ENCODE assay signal across 22 mouse cellular contexts in the genomic region with DNA sequence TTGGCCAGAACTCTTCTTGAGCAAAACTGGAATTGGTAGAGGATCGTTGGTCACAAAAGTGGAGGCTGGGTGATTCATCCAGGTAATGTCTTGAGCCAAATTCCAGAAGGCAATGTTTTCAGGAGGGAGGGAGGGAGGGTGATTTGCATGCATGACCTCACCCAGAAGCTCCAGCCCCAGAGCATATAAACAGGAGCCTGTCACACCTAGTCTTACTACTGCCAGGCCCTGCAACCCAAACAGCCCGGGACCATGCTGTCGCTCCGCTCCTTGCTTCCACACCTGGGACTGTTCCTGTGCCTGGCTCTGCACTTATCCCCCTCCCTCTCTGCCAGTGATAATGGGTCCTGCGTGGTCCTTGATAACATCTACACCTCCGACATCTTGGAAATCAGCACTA. TPM values are rescaled to one million over a fixed set of nuclear protein-coding genes. Genes with fewer than 3 reads are reported as not detected.
DNase-seq lines count a peak whose midpoint lies in the region; TF ChIP-seq lines count a peak whose summit lies in the region.
"Had no signal": no experiment of that assay in that cellular context is flagged by ENCODE, and none has a peak within 500 bp of the region (broad histone marks: within the 10 kb centered on the region; RNA-seq: fewer than 3 reads in every experiment).

A gene (plus strand): TSS at position 215 of the 400 bp plus-strand sequence.

- no peaks in the 10 kb centered on the region for H3K9me3 ChIP-seq in E14TG2a.4 (ENCODE audit: low read length)
- H3K9me3 ChIP-seq: forebrain, embryonic 15.5 days; G1E; hindbrain, embryonic 15.5 days; limb, embryonic 10.5 days; liver, embryonic 12.5 days; megakaryocyte, embryonic 14.5 days had no signal

- H3K4me3 ChIP-seq in lung, adult 2 months (replicated peaks; ENCODE audit: extremely low read depth, low read depth, low read length): peak within 1 kb of the TSS; percentile 50
- peak within 1 kb of the TSS; percentile 53 for H3K4me3 ChIP-seq in E14TG2a.4 (replicated peaks; ENCODE audit: low read length)
- H3K4me3 ChIP-seq: erythroblast, embryonic 14.5 days; forebrain, embryonic 15.5 days; hindbrain, embryonic 15.5 days; limb, embryonic 10.5 days; liver, embryonic 12.5 days had no signal

- no peaks in the 10 kb centered on the region; the same call in 1 of the 2 replicates for H3K4me1 ChIP-seq in lung, adult 2 months (ENCODE audit: control insufficient read depth, insufficient read depth, low read length)
- H3K4me1 ChIP-seq in E14TG2a.4 (replicated peaks; ENCODE audit: low read depth, low read length): peaks cover 57% of the 10 kb centered on the region
- H3K4me1 ChIP-seq: forebrain, embryonic 15.5 days had no signal

- DNase-seq in lung, adult 2 months: peak; percentile 25
- DNase-seq in lung, adult 18-20 months: no peak
- DNase-seq in kidney, adult 11 months: peak; percentile 27
- peak; percentile 33 for DNase-seq in kidney, postnatal 14 days
- DNase-seq in thymus, adult 18-20 months: no peak
- no peak for DNase-seq in Muller cell, postnatal 12 days (ENCODE audit: inconsistent ontology term)
- no peak for DNase-seq in layer of hippocampus, adult 18-20 months (ENCODE audit: low spot score in 2 of 2)
- DNase-seq: adrenal gland, postnatal 25 days; cerebellum, adult 9-10 months; embryo, embryonic 11 days; heart, postnatal 14 days; thymus, postnatal 14 days had no signal

- TF ChIP-seq CTCF in lung, adult 2 months (IDR thresholded peaks at IDR 0.05; ENCODE audit: insufficient read depth, low read length): no peak
- TF ChIP-seq CTCF in E14TG2a.4 (conservative IDR thresholded peaks at IDR 0.05; ENCODE audit: low read length): no peak

- 65% methylated on average over 6 of the region's 6 CpGs for whole genome bisulfite sequencing in lung, adult 2 months

- H3K36me3 ChIP-seq in E14TG2a.4 (ENCODE audit: insufficient read depth, low read length): 0 out of 2 replicates have a peak, but pooled peaks cover 5% of the 10 kb centered on the region
- H3K36me3 ChIP-seq: forebrain, embryonic 15.5 days; G1E; hindbrain, embryonic 15.5 days; limb, embryonic 10.5 days; liver, embryonic 12.5 days had no signal

- peak; percentile 68; the same call in 1 of the 2 replicates for TF ChIP-seq POLR2A in lung, adult 2 months (IDR thresholded peaks at IDR 0.05; ENCODE audit: borderline replicate concordance, extremely low read depth, low read depth, low read length)

- H3K27me3 ChIP-seq in E14TG2a.4 (ENCODE audit: insufficient read depth, low read length): no peaks in the 10 kb centered on the region
- H3K27me3 ChIP-seq: forebrain, embryonic 15.5 days; hindbrain, embryonic 15.5 days; liver, embryonic 12.5 days; megakaryocyte, embryonic 14.5 days had no signal

RNA-seq across cellular contexts. Expression of the gene that starts here (rescaled TPM):
- polyA plus RNA-seq in lung, adult 2 months (2012; rRNA removed): 53.4 and 55.7 TPM in 2 replicates
- under 1 TPM in 1 of 2 experiments, not detected in 1; 0.25 TPM for total RNA-seq in layer of hippocampus, adult 18-20 months (2021)
- total RNA-seq: G1E; gastrocnemius, adult 18-20 months; left cerebral cortex, adult 18-20 months had no signal
- polyA plus RNA-seq: erythroblast, embryonic 14.5 days; forebrain, embryonic 15.5 days; limb, embryonic 10.5 days had no signal

Comparison
In these comparisons a context has a peak if more than half of its experiments do, and no peak if none do; other contexts are left out.
1. DNase-seq: peak in lung, adult 2 months (single experiment), kidney, adult 11 months (single experiment) and kidney, postnatal 14 days (single experiment); none in lung, adult 18-20 months (0 of 2), thymus, adult 18-20 months (0 of 2), Muller cell, postnatal 12 days (single experiment) and layer of hippocampus, adult 18-20 months (0 of 2).